Mouse (Mus musculus) G1E (cell line): ENCODE data around the gene Tmem50a.

Experiments used
- CTCF ChIP-seq: IDR thresholded peaks from 2 replicates; pipeline ENCODE4 v1.5.1; 2012; ENCODE audit warnings: low read depth, low read length, inconsistent platforms, mixed read lengths
- GATA1 ChIP-seq: IDR thresholded peaks from 2 replicates; pipeline ENCODE4 v1.6.1; 2012; ENCODE audit warnings: borderline replicate concordance, low read length, inconsistent platforms, mixed read lengths
- GATA2 ChIP-seq: IDR thresholded peaks from 2 replicates; pipeline ENCODE4 v1.6.1; 2012; ENCODE audit warnings: low read depth, low read length, inconsistent platforms, borderline replicate concordance
- POLR2AphosphoS5 ChIP-seq: IDR thresholded peaks from 2 replicates; pipeline ENCODE4 v1.6.1; 2012; ENCODE audit warnings: low read depth, low read length, inconsistent platforms; ENCODE audit not compliant: insufficient replicate concordance
- TAL1 ChIP-seq: conservative IDR thresholded peaks from 2 replicates; pipeline ENCODE4 v1.6.1; 2012; ENCODE audit warnings: low read depth, low read length, inconsistent platforms, mixed read lengths

DNA sequence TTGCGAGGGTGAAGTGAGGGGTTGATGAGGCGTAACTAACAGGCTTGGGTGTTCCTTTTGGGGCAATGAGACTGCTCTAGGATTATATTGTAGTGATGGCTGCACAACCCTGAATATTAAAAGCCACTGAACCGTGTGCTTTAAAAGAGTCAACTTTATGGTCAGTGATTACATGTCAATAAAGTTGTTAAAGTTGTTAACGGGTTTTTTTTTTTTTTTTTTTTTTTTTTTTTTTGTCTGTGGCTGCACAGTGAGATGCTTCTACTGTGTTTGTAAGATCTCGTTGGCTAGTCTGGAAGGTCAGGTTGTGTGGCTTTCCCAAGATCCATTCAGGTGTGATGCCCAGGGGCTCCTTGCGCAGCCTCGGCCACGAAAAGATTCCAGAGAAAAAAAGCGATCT, 25.1 kb upstream of the Tmem50a start:
- TF ChIP-seq CTCF (no peak), GATA1 (no peak), GATA2 (no peak), POLR2AphosphoS5 (no peak), TAL1 (no peak)
